Mouse (Mus musculus) CH12.LX (cell line): ENCODE data around the gene Rassf10.

Experiments used
- CHD1 ChIP-seq: IDR thresholded peaks from 2 replicates; pipeline ENCODE4 v1.6.1; 2012; ENCODE audit warnings: low read depth, low read length, improper control_type of control experiment, inconsistent platforms
- CTCF ChIP-seq, 2 experiments: IDR thresholded peaks in 1 of 2; conservative IDR thresholded peaks in 1 of 2; 2 replicates each; pipeline ENCODE4 v1.5.1; 2011 to 2012; ENCODE audit warnings: low read depth in 2 of 2, low read length in 2 of 2, improper control_type of control experiment in 1 of 2, inconsistent platforms in 1 of 2, mild to moderate bottlenecking in 1 of 2, moderate library complexity in 1 of 2
- E2F4 ChIP-seq: IDR thresholded peaks from 2 replicates; pipeline ENCODE4 v1.6.1; 2011; ENCODE audit warnings: low read depth, low read length, improper control_type of control experiment; ENCODE audit not compliant: insufficient replicate concordance
- ELF1 ChIP-seq: IDR thresholded peaks from 2 replicates; pipeline ENCODE4 v1.6.1; 2014; ENCODE audit warnings: low read depth, mild to moderate bottlenecking, inconsistent platforms, low read length, improper control_type of control experiment
- GABPA ChIP-seq: IDR thresholded peaks from 2 replicates; pipeline ENCODE4 v1.6.1; 2012; ENCODE audit warnings: low read depth, low read length, improper control_type of control experiment, inconsistent platforms; ENCODE audit not compliant: insufficient replicate concordance
- MAX ChIP-seq: IDR thresholded peaks from 2 replicates; pipeline ENCODE4 v1.6.1; 2011; ENCODE audit warnings: low read length, improper control_type of control experiment
- NELFE ChIP-seq: IDR thresholded peaks from 2 replicates; pipeline ENCODE4 v1.6.1; 2011; ENCODE audit warnings: low read depth, low read length, improper control_type of control experiment
- NRF1 ChIP-seq: IDR thresholded peaks from 2 replicates; pipeline ENCODE4 v1.6.1; 2014; ENCODE audit warnings: low read depth, mild to moderate bottlenecking, inconsistent platforms, low read length, improper control_type of control experiment, moderate library complexity
- TCF12 ChIP-seq: IDR thresholded peaks from 2 replicates; pipeline ENCODE4 v1.6.1; 2014; ENCODE audit warnings: low read depth, mild to moderate bottlenecking, inconsistent platforms, low read length, improper control_type of control experiment

DNA sequence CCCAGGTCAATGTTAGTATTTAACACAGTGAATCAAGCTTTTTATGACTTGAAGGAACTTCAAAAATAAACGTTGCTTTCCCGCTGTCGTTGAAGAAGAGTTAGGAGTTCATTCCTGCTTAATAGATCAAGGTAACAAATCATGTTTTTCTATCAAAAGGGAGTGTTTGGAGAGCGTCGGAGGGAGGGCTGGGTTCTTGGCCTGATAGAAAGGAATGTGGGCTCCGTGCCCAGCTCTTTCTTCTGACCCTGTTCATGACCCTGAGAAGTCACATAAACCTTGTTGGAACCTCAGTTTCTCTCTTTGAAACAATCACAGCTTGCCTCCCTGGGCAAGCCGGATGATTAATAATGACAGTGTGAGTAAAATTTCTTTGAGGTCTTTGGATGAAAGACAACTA, 23.1 kb upstream of the Rassf10 start:
- TF ChIP-seq CTCF (conservative IDR thresholded peaks at IDR 0.05 in 1 of 2, IDR thresholded peaks at IDR 0.05 in 1 of 2; ENCODE audit: low read depth in 2 of 2, low read length in 2 of 2): no peak
- TF ChIP-seq MAX: no peak
- no peak for TF ChIP-seq NRF1
- TF ChIP-seq NELFE: no peak
- TF ChIP-seq ELF1: no peak
- no peak for TF ChIP-seq E2F4
- no peak for TF ChIP-seq CHD1
- no peak for TF ChIP-seq GABPA
- TF ChIP-seq TCF12: no peak
